Mouse (Mus musculus) large intestine, adult 2 months (tissue): Measurements from ENCODE around the gene Hoxb7. TPM values are rescaled to one million over a fixed set of nuclear protein-coding genes. Genes with fewer than 3 reads are reported as not detected.

ENCODE experiments used
- DNase-seq: peaks from one replicate; pipeline ENCODE4 v3.0.0-alpha.2; 2012; ENCODE audit warnings: low read depth, low spot score
- WGBS: fragments of 180-500 bp; shearing (Covaris S2); methylation state at CpG from one replicate; pipeline ENCODE4 v1.1.7; 2018; 5-methylcytosine and 5-hydroxymethylcytosine counted together
- polyA plus RNA-seq: library from polyadenylated mRNA; depleted of rRNA; stranded (reverse); fragments of >200 nt; gene quantifications from 2 replicates; pipeline ENCODE4 v1.2.3, GENCODE M21; 2012

The Hoxb7 gene
- polyA plus RNA-seq, 1 experiment: 6.5 TPM

DNA sequence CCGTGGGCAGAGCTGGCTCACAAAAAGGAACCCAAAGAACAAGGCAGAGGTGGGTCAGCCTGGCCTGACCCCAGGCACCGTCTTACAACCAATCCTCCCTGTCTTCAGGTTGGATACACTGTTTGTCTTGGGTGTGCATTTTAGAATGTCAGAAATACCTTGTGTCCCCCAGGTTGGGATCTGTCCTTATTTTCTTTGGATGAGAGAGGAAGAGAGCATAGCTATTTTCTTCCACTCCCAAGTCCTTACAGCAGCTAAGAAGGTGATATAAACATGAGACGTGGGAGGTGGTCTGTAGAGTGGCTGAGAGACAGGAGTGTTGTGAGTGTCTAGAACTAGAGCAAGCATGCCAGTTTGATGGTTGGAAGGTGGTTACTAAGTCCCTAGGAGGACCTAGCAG, 11.0 kb downstream of the Hoxb7 start:
- WGBS: 46% methylated on average over 3 of the region's 3 CpGs
- no peak for DNase-seq

DNA sequence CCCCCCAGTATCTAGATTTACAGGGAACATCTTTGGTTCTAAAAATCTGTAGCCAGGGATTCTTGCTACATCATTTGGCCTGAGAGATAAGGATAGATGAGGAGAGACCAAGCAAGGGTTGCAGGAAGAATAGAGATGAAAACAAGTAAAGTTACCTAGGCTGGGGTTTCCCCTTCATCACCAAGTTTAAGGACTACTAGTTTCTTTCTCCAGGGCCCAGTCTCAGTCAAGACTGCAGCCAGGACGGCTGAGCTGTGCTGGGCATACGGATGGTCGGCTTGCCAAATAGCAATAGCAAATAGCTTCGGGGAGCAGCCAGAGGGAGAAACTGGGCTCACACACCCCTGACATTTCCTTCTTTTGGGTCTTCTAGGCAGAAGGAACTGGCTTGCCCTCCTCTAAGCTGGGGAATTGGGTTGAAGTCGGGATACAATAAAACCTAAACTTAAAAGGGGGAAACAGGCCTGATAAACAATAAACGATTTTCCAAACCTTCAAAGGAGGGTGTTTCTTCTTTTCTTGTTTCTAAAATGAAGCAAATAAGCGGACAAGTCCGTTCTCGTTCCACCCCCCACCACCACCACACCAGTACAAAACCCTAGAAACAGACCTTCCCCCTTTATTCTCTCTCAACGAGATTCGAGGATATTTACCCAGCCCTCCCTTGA, 11.7 kb downstream of the Hoxb7 start:
- no peak for DNase-seq
- 34% methylated on average over 11 of the region's 11 CpGs for WGBS

DNA sequence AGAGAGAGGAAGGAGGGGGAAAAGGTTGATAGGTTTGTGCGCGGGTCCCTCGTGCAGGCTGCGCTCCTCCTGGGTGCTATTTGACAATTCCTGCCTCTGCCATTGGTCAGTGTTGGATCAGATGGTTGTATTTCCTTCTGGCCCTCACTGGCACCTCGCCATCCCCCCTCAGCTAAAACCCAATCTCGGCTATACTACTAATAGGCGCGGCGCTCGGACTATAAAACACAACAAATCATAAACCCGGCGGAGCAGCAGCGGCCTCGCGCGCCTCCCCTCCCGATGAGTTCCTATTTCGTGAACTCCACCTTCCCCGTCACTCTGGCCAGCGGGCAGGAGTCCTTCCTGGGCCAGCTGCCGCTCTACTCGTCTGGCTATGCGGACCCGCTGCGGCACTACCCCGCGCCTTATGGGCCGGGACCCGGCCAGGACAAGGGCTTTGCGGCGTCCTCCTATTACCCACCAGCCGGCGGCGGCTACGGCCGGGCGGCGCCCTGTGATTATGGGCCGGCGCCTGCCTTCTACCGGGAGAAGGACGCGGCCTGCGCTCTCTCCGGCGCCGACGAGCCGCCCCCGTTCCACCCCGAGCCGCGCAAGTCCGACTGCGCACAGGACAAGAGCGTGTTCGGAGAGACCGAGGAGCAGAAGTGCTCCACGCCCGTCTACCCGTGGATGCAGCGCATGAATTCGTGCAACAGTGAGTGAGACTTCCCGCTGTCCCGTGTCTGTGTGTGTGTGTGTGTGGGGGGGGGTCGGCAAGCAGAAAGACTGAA, 12.7 kb downstream of the Hoxb7 start:
- WGBS: 1% methylated on average over 66 of the region's 66 CpGs
- peak; percentile 55 for DNase-seq

DNA sequence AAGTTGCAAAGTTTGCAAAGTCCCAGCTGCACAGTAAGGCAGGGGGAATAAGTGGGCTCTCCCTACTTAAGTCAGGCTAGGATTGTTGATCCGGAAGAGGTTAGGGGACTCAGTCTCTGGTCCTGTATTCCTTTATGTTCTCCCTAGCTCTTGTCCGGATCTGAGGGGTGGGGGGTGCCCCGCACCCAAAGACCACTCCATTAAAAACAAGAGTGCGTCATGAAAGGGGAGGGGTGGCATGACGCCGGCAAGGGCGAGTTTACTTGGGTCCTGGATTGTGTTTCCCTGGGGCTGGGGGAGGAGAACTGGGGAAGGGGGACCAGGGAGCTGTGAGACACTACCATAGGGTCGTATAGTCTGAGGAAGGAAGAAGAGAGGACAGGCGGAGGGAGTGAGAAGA, 13.4 kb downstream of the Hoxb7 start:
- WGBS: 30% methylated on average over 9 of the region's 9 CpGs
- no peak for DNase-seq

DNA sequence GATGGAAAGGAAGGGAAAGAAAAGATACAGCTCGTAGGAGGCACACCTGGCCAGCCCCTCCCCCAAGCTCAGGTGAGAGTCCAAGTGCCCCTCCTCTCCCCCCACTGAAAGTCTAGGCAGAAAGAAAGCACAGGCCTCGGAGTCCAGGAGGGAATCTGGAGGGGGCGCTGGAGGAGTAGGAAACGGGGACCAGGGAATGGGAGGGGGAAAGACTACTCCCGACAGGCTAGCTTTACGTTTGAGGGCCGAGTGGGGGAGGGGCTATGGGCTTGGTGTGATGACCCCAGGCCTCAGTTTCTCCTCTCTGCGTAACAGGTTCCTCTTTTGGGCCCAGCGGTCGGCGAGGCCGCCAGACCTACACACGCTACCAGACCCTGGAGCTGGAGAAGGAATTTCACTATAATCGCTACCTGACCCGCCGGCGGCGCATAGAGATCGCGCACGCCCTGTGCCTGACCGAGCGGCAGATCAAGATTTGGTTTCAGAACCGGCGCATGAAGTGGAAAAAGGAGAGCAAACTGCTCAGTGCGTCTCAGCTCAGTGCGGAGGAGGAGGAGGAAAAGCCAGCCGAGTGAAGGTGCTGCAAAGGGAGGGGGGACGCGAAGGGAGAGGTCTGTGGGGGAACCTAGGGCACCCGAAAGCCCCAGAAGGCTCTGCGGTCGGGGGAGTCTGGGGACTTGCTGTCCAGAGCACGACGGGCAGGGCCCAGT, 14.1 kb downstream of the Hoxb7 start:
- WGBS: 43% methylated on average over 35 of the region's 35 CpGs
- DNase-seq: no peak

DNA sequence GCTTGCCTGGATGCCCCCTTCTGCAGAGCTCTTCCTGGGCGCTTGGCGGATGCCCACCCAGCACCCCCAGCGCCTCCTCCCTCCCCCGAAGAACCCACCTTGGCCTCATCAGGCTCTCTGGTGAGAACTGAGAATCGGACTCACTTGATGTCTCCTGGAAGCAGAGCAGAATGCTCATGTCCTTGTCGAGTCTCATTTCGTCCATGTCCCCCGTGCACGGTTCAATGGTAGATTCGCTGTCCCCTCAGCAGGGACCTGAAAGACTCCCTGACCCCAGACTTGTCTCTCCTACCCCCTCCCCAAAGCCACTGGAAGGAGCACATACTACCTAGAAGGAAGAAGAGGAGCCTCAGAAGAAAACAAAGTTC, 14.6 kb downstream of the Hoxb7 start:
- 53% methylated on average over 10 of the region's 10 CpGs for WGBS
- DNase-seq: no peak

DNA sequence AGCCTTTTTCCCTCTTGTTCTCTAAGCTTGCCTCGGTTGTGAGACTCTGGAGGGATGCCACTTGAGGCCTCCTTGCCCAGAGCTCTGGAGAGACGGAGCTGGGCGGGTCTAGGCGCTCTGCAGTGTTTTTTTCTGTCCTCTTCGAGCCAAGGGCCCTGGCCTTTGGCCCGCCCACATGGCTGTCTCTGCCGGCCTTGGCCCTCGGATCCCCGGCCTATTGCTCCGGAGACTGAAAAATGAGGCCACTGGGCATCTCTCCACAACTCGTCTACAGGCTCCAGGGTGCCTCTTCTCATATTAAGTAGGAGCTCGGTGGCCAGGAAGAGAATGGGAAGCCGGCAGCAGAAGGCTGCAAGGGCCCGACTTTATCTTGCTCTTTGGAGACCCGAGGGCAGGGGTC, 15.4 kb downstream of the Hoxb7 start:
- 33% methylated on average over 15 of the region's 15 CpGs for WGBS
- no peak for DNase-seq

DNA sequence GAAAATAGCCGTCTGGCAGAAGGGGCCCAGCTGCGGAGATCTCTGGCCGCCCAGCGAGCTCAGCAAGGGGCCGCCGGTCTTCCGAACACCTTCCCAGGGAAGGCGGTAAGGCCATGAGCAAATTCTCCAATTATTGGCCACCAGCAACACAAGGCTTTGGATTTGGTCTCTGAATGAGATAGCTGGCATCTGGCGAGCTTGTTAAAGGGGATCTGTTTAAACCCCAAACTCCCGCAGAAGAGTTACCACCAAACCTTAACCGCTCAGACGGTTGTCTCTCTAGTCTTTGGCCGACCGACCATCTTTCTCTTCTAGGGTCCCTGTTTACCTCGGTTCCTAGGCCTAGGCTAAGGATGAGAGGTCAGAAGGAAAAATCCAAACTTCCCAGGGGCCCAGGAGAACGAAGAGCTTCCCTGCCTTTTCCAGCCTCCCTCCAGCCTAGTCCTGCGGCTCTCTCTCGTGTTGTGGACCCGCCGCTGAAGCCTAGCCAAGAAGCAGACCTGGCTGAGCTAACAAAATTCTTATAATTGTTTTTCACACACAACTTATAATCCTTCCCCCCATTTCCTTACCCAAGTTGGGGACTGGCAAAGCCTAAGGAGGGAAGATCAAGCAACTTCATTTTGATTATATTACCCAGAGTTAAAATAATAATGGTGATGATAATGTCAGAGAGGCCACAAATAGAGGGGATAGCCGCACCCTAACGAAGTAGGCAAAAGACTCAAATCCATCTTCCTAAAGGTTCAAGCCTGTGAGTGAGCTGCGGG, 16.1 kb downstream of the Hoxb7 start:
- WGBS: 49% methylated on average over 23 of the region's 23 CpGs
- no peak for DNase-seq

DNA sequence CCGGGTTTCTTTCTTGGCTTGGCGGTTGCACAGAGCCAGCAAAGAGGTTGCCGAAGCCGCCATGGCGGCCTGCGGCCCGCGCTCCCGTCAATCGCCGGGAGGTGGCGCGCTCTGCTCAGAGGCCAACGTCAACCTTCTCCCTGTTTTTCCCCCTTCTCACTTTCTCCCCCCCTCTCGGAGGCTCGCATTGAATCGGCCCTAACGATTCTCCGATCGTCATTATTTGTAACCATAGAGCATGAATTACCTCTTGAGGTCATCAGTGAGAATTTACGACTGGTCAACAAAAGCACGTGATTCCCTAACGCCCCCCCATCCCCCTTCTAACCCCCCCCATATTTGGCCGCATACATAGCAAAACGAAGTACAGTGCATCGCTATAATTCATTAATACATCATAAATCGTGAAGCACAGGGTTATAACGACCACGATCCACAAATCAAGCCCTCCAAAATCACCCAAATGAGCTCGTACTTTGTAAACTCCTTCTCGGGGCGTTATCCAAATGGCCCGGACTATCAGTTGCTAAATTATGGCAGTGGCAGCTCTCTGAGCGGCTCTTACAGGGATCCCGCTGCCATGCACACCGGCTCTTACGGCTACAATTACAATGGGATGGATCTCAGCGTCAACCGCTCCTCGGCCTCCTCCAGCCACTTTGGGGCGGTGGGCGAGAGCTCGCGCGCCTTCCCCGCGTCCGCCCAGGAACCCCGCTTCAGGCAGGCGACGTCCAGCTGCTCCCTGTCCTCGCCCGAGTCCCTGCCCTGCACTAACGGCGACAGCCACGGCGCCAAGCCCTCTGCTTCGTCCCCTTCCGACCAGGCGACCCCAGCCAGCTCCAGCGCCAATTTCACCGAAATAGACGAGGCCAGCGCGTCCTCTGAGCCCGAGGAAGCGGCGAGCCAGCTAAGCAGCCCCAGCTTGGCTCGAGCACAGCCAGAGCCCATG, 17.0 kb downstream of the Hoxb7 start, which contains the start of gene Hoxb5:
Gene Hoxb5, plus strand, starts transcription at position 186 of the 949 bp plus-strand sequence.
- DNase-seq: no peak
- 18% methylated on average over 69 of the region's 69 CpGs for WGBS

DNA sequence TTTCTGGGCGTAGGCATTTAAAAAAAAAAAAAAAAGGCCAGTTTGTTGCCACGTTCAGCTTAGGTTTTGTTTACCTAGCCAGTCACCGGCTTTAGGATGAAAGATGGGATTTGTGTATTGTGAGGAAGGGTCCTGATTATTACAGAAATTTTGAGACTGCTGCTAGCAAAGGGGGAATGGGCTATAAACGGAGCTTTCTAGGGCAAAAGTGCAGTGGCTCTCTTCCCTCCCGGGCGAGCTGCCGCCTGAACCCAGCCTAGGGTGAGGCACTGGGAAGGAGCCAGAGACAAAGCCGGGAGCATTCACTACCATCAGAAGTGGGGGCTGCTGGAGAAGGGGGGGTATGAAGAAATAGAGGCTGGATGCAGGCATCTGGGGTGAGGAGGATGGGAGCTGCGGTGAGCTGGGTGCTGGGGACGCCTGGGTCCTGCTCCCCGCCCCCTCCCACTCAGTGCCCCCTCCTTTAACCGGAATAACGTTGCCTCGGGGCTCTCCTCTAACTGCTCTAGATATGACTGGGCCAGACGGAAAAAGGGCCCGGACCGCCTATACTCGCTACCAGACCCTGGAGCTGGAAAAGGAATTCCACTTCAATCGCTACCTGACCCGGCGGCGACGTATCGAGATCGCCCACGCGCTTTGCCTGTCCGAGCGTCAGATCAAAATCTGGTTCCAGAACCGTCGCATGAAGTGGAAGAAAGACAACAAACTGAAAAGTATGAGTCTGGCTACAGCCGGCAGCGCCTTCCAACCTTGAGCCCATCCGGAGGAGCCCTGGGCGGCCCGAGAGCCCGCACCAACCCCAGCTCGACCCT, 18.2 kb downstream of the Hoxb7 start:
- DNase-seq: no peak
- 35% methylated on average over 38 of the region's 38 CpGs for WGBS

DNA sequence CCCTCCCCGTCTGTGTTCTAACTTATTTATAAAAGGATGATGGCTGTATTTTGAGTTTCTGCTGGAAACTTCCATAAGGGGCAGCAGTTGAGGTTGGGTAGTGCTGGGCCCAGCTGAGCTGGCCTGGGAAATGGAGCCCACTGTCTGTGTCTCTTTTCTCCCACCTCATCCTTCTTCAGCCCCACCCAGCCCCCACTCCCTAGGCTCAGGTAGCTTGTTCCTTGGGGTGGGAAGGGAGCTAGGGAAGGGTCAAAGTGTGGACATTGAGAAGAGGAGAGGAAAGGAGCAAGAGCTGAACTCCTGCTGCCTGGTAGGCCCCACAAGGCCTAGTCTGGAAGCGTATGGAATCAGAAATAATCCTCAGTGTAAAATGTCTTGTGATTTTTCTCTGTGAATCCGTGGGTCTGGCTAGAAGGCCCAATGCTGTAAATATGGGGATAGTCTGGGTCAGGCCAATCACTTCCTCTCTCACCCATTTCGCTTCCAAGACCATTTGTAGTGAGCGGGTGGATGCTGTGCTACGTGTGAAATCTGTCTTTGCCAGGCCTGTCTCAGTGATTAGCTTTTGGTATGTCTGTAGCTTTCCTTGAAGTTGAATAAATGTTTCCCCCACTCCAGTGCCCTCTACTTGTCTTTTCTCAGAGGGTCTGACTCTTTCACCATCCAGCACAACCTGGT, 19.2 kb downstream of the Hoxb7 start:
- DNase-seq: no peak
- 55% methylated on average over 6 of the region's 6 CpGs for WGBS

DNA sequence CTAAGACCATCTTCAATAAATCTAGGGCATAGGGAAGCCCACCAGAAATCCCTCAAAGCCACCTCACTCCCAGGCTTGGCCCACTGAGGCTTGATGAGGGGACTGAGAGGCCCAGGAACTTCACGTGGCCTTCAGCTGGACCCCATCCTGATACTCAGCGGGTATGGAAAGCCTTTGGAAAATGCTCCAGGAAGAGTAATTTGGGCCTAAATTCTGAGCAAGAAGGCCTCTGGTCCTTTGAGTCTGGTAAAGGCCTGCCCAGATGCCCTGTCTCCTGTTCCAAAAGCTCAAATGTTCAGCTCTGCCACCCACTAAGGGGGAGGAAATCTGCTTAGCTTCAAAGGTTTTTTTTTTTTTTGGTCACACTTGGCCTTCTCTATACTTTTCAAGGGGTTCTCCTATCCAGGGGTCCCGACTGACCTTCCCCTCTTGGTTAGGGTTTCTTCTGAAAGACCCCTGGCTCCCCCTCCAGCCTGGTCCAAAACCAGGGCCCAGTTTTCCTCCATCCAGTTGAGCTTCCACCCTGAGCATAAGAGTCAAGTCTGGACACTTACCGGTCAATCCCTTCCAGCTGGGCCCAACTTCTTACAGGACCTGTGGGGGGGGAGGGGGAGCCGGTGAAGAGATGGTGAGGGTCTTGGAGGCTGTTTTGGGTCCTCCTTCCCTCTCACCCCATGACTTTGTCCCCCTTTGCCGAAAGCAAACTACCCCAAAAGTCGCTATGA, 19.9 kb downstream of the Hoxb7 start:
- WGBS: 31% methylated on average over 7 of the region's 7 CpGs
- DNase-seq: no peak

DNA sequence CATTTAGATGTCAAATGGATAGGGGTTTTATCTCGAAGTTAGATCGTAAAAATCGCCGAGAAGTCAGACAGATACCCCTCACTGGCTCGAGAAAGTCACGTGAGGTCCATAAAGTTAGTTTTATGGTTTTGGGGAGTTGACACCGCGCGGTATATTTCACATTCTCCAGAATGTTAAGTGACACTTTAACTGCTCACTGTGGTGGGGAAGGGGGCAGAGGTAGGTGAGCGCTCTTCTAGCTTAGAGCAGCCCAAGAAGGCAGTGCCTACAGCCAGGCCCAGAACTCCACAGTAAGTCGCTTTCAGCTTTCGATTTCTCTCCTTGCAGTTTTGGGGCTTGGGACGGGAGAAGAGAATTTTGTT, 20.5 kb downstream of the Hoxb7 start:
- WGBS: 27% methylated on average over 13 of the region's 13 CpGs

DNA sequence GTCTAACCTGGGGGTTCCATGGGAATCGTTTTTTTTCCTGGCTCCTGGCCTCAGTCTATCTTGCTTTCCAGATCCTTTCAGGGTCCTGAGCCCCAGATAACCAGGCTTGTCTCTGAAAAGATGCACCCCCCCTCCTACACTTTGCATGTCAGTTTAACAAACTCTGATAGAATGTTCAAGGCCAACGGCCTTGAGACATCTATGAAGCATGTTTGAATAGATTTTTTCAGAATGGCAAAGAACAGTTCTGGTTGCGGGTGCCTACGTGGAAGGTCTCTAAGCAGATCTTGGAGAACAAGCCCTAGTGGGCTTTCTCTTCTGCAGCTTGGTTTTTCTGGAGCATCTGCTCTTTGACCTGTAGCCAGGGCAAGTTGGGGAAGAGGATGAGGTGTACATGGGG, 22.3 kb downstream of the Hoxb7 start:
- no peak for DNase-seq
- WGBS: 41% methylated on average over 4 of the region's 4 CpGs

More for the DNA sequence above, 20.5 kb downstream of the Hoxb7 start:
- DNase-seq: no peak

DNA sequence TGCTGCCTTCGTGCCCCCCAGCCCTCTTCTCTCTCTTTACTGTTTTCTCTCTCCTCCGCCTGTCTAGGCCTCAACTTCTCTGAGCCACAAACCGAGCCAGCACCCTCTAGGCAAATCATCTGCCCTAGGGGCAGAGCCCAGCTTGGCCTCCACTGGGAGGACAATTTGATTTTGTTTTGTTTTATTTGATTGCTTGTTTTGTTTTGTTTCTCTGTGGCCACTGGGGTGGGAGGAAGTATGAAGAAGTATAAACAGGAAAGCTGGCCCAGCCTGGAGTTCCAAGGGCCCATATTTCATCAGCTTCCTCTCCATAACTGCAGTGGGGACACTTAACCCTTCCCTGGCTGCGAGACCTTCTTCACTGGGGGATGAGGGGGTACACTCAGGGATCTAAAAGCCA, 22.9 kb downstream of the Hoxb7 start:
- WGBS: 46% methylated on average over 4 of the region's 4 CpGs
- DNase-seq: no peak

DNA sequence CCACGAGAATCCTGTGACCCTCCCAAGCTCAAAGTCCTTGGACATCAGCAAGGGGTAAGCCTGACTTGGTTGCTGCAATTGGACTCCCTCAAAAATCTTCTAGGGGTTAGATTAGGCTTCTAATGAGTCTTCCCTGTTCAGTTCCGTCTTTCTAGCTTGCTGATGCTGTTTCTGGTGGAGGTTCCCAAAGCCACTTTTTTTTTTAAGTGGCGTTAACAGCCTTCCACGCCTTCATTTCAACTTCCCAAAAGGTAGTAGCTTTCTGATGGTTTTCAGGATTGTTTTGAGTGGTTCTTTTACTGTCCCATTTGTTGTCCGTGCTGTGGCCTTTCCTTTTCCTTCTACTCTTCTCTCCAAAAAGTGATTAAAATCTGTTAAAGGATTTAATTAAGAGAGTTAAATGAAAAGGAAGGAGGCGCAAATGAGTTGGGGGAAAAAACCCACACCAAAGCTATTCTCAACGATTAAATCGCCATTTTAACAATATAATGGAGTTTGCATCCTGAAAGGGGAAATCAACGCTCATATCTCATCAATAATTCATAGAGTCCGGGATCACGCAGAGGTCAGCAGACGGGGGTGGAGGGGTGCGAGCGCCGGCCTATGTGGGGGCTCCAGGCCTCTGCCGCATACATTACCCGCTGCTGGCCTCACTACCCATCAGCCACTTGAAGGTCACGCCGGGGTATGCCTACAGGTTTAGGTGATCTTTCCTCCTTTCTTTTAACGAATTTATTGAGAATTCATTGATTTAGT, 23.9 kb downstream of the Hoxb7 start:
- 41% methylated on average over 20 of the region's 20 CpGs for WGBS
- no peak for DNase-seq
